ENCODE assay signal across 1 mouse cellular context in the genomic region with DNA sequence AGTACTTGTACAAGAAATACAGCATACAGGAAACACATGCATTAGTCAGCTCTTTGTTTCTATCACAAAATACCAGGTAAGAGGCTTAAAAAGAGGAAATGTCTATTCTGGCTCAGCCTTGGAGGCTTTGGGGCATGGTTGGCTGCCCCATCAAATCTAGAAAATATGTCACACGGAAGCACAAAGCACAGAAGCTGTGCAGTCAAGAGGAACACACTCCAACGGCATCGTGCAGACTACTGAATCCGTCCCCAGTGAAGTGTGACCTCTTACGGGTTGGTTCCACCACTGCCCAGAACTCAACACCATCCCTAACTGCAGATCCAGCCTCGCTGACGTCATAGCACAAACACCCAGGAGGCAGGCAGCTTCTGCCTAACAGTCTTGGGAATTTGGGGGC.
A peak's percentile ranks its signal among the peaks of the same experiment; 100 is the strongest.
TF ChIP-seq lines count a peak whose summit lies in the region.

No protein-coding gene starts in this region.

TF ChIP-seq in CH12.LX, 34 proteins besides CTCF, POLR2A, EP300 and RAD21 (continued from another document):
- TF ChIP-seq IRF4 (IDR thresholded peaks at IDR 0.05; ENCODE audit: low read depth, low read length) (peak; percentile 87), RCOR1 (conservative IDR thresholded peaks at IDR 0.05; ENCODE audit: low read depth, low read length) (peak; percentile 82; the same call in 1 of the 2 replicates), CHD2 (IDR thresholded peaks at IDR 0.05; ENCODE audit: low read length) (peak; percentile 83), TBP (conservative IDR thresholded peaks at IDR 0.05; ENCODE audit: low read depth, low read length) (peak; percentile 45; the same call in 1 of the 2 replicates), MXI1 (IDR thresholded peaks at IDR 0.05; ENCODE audit: low read depth, low read length) (peak; percentile 74; the same call in 1 of the 2 replicates), USF1 (IDR thresholded peaks at IDR 0.05; ENCODE audit: low read depth, low read length) (no peak), ETS1 (conservative IDR thresholded peaks at IDR 0.05; ENCODE audit: low read depth, low read length) (peak; percentile 97)
